ENCODE assay signal across 9 mouse cellular contexts in the genomic region with DNA sequence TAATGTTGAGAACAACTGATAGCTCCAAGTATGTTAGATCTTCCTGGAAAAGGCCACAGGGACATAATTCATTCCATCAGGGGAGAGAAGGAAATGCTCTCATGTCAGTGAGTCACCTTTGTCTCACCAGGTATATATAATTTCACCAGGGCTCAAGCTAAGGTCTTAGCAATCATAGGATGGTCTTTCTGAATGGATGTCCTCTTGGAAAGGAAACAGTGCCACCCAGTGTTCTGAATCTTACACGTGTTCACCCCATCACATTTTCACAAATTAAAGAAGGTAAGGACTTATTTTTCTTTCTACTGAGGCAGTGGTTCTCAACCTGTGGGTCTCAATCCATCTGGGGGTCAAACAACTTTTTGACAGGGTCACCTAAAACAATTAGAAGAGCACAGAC.
DNase-seq lines count a peak whose midpoint lies in the region; ATAC-seq and TF ChIP-seq lines count a peak whose summit lies in the region.
"Had no signal": no experiment of that assay in that cellular context is flagged by ENCODE, and none has a peak within 500 bp of the region (broad histone marks: within the 10 kb centered on the region; RNA-seq: fewer than 3 reads in every experiment).

No protein-coding gene starts in this region.

- no peak for TF ChIP-seq POLR2A in lung, adult 2 months (IDR thresholded peaks at IDR 0.05; ENCODE audit: borderline replicate concordance, extremely low read depth, low read depth, low read length)

- 6% methylated on average over 1 of the region's 1 CpGs for WGBS in forebrain, embryonic 14.5 days
- 13% methylated on average over 1 of the region's 1 CpGs for WGBS in forebrain, embryonic 15.5 days
- 5% methylated on average over 1 of the region's 1 CpGs for WGBS in lung, embryonic 14.5 days
- WGBS in lung, adult 2 months = 17% methylated on average over 1 of the region's 1 CpGs
- 4% methylated on average over 1 of the region's 1 CpGs for WGBS in midbrain, postnatal 0 days

- H3K27ac ChIP-seq in forebrain, embryonic 14.5 days (ENCODE audit: low read depth, low read length) = no peak overlapping the region
- no peak overlapping the region for H3K27ac ChIP-seq in forebrain, embryonic 15.5 days (replicated peaks)
- H3K27ac ChIP-seq in lung, embryonic 14.5 days (ENCODE audit: low read depth) = no peak overlapping the region
- H3K27ac ChIP-seq in midbrain, postnatal 0 days (ENCODE audit: low read depth, low read length) = no peak overlapping the region

- H3K36me3 ChIP-seq in forebrain, embryonic 14.5 days (ENCODE audit: control insufficient read depth, insufficient read depth, low read length) = no peaks in the 10 kb centered on the region
- H3K36me3 ChIP-seq in forebrain, embryonic 15.5 days = no peaks in the 10 kb centered on the region
- no peaks in the 10 kb centered on the region for H3K36me3 ChIP-seq in lung, embryonic 14.5 days (ENCODE audit: insufficient read depth)
- H3K36me3 ChIP-seq in midbrain, postnatal 0 days (ENCODE audit: insufficient read depth, low read length) = no peaks in the 10 kb centered on the region

- no peaks in the 10 kb centered on the region for H3K27me3 ChIP-seq in forebrain, embryonic 14.5 days (replicated peaks; ENCODE audit: control insufficient read depth, insufficient read depth, low read length)
- H3K27me3 ChIP-seq in forebrain, embryonic 15.5 days = no peaks in the 10 kb centered on the region
- no peaks in the 10 kb centered on the region for H3K27me3 ChIP-seq in lung, embryonic 14.5 days (ENCODE audit: insufficient read depth, low read length)
- H3K27me3 ChIP-seq in midbrain, postnatal 0 days (ENCODE audit: insufficient read depth, low read length) = no peaks in the 10 kb centered on the region

- DNase-seq in forebrain, embryonic 14.5 days (ENCODE audit: low spot score) = peak; percentile 61
- peak; percentile 42 for DNase-seq in lung, embryonic 14.5 days
- no peak for DNase-seq in lung, adult 2 months
- DNase-seq in cerebellum, adult 9-11 months = peak; percentile 10
- DNase-seq in midbrain, postnatal 0 days (ENCODE audit: low spot score) = peak; percentile 77
- DNase-seq in lung, postnatal 36 days = no peak
- DNase-seq in heart, adult 9 months (ENCODE audit: low spot score in 2 of 2) = no peak

- no peaks in the 10 kb centered on the region for H3K4me1 ChIP-seq in forebrain, embryonic 14.5 days (ENCODE audit: control insufficient read depth, insufficient read depth, low read length)
- no peaks in the 10 kb centered on the region for H3K4me1 ChIP-seq in forebrain, embryonic 15.5 days
- no peaks in the 10 kb centered on the region for H3K4me1 ChIP-seq in lung, embryonic 14.5 days (ENCODE audit: insufficient read depth)
- H3K4me1 ChIP-seq in lung, adult 2 months (ENCODE audit: control insufficient read depth, insufficient read depth, low read length) = no peaks in the 10 kb centered on the region
- H3K4me1 ChIP-seq in midbrain, postnatal 0 days (ENCODE audit: insufficient read depth, low read length) = no peaks in the 10 kb centered on the region

- ATAC-seq in forebrain, embryonic 14.5 days = peak; percentile 46; the same call in 1 of the 2 replicates
- ATAC-seq in forebrain, embryonic 15.5 days (replicated peaks) = no peak
- no peak for ATAC-seq in lung, embryonic 14.5 days (ENCODE audit: insufficient read depth)
- 0 out of 2 replicates have a peak, but pooled peaks have one; percentile 42 for ATAC-seq in midbrain, postnatal 0 days (ENCODE audit: low FRiP score)

- H3K4me3 ChIP-seq in forebrain, embryonic 14.5 days (ENCODE audit: low read depth, low read length) = no peak overlapping the region
- H3K4me3 ChIP-seq in forebrain, embryonic 15.5 days = no peak overlapping the region
- H3K4me3 ChIP-seq in lung, embryonic 14.5 days (ENCODE audit: low read depth, low read length) = no peak overlapping the region
- H3K4me3 ChIP-seq in lung, adult 2 months (replicated peaks; ENCODE audit: extremely low read depth, low read depth, low read length) = no peak overlapping the region
- H3K4me3 ChIP-seq in midbrain, postnatal 0 days (ENCODE audit: low read depth, low read length) = no peak overlapping the region

- H3K9me3 ChIP-seq in forebrain, embryonic 14.5 days (replicated peaks; ENCODE audit: control insufficient read depth, low read length) = no peaks in the 10 kb centered on the region
- H3K9me3 ChIP-seq in forebrain, embryonic 15.5 days = no peaks in the 10 kb centered on the region
- H3K9me3 ChIP-seq in lung, embryonic 14.5 days (ENCODE audit: low read depth, low read length) = no peaks in the 10 kb centered on the region
- H3K9me3 ChIP-seq in midbrain, postnatal 0 days (ENCODE audit: low read length) = no peaks in the 10 kb centered on the region

- 0 out of 2 replicates have a peak, but pooled peaks have one; percentile 27 for TF ChIP-seq CTCF in lung, embryonic 14.5 days (IDR thresholded peaks at IDR 0.05; ENCODE audit: low read depth)
- no peak for TF ChIP-seq CTCF in lung, adult 2 months (IDR thresholded peaks at IDR 0.05; ENCODE audit: insufficient read depth, low read length)
- TF ChIP-seq CTCF in midbrain, postnatal 0 days (IDR thresholded peaks at IDR 0.05) = peak; percentile 88

- no peak overlapping the region for H3K4me2 ChIP-seq in forebrain, embryonic 14.5 days (ENCODE audit: low read length)
- no peak overlapping the region for H3K4me2 ChIP-seq in forebrain, embryonic 15.5 days (replicated peaks)
- no peak overlapping the region for H3K4me2 ChIP-seq in lung, embryonic 14.5 days
- no peak overlapping the region for H3K4me2 ChIP-seq in midbrain, postnatal 0 days (ENCODE audit: low read depth, low read length, poor library complexity, severe bottlenecking)
- H3K4me2 ChIP-seq: liver, embryonic 11.5 days had no signal

- H3K9ac ChIP-seq in forebrain, embryonic 14.5 days (ENCODE audit: low read length) = no peak overlapping the region
- H3K9ac ChIP-seq in forebrain, embryonic 15.5 days (replicated peaks) = no peak overlapping the region
- H3K9ac ChIP-seq in lung, embryonic 14.5 days = no peak overlapping the region
- H3K9ac ChIP-seq in midbrain, postnatal 0 days (replicated peaks; ENCODE audit: low read length, poor library complexity, severe bottlenecking) = no peak overlapping the region

Comparison
In these comparisons a context has a peak if more than half of its experiments do, and no peak if none do; other contexts are left out.
1. ATAC-seq: peak in forebrain, embryonic 14.5 days (single experiment) and midbrain, postnatal 0 days (single experiment); none in forebrain, embryonic 15.5 days (single experiment) and lung, embryonic 14.5 days (single experiment).
2. DNase-seq: peak in forebrain, embryonic 14.5 days (single experiment), lung, embryonic 14.5 days (single experiment), cerebellum, adult 9-11 months (single experiment) and midbrain, postnatal 0 days (single experiment); none in lung, adult 2 months (single experiment), lung, postnatal 36 days (single experiment) and heart, adult 9 months (0 of 2).